Mouse (Mus musculus) cerebellum, adult 2 months (tissue): ENCODE results near the gene Chaf1a.

Source experiments
- CTCF ChIP-seq: fragments of 200-500 bp; IDR thresholded peaks from 2 replicates; pipeline ENCODE4 v1.5.1; 2011; ENCODE audit warnings: low read depth, mild to moderate bottlenecking, control low read depth, low read length, moderate library complexity, borderline replicate concordance; ENCODE audit not compliant: insufficient read depth
- POLR2A ChIP-seq: fragments of 200-500 bp; IDR thresholded peaks from 2 replicates; pipeline ENCODE4 v1.6.1; 2011; ENCODE audit warnings: low read length, control low read depth, borderline replicate concordance; ENCODE audit not compliant: insufficient read depth

DNA sequence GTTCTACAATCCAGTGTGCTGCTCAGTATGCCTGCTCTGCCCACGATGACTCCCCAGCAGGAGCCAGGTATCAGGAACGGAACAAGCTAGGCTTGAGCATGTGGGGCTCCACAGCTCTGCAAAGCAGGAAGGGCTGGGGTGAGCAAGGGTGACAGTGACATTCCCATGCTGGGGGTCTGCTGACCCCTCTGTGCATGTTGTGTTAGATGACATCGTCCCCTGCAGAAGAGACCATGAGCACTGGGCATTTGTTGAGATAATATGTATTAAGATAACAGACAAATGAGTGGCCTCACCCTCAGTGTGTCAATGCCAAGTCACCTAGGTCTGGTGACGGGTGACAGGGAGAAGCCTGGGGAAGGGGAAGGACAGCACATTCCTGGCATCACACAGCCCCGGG is 15.3 kb upstream of the Chaf1a start:
- no peak for TF ChIP-seq CTCF
- TF ChIP-seq POLR2A, result no peak
